Mouse (Mus musculus) stomach, postnatal 0 days (tissue): Measurements from ENCODE around the gene Unc93b1.

Experiments
- CTCF ChIP-seq: IDR thresholded peaks from 2 replicates; pipeline ENCODE4 v1.5.1; 2016; ENCODE audit warnings: antibody characterized with exemption, low read depth, mild to moderate bottlenecking, moderate library complexity
- EP300 ChIP-seq: optimal IDR thresholded peaks from 2 replicates; pipeline ENCODE3; 2016; ENCODE audit warnings: antibody characterized with exemption

- no peak for TF ChIP-seq CTCF
- no peak for TF ChIP-seq EP300
Observed at GRCm38 (mm10) chr19:3995505-3995904, 60.5 kb downstream of the Unc93b1 start.
